Mouse (Mus musculus) small intestine, adult 2 months (tissue): ENCODE results near the gene Sult6b2.

ENCODE experiments used
- CTCF ChIP-seq: fragments of 200-500 bp; IDR thresholded peaks from 2 replicates; pipeline ENCODE4 v1.5.1; 2012; ENCODE audit warnings: low read depth, mild to moderate bottlenecking, control low read depth, inconsistent platforms, low read length, moderate library complexity, mixed read lengths; ENCODE audit not compliant: insufficient replicate concordance, insufficient read length; ENCODE audit errors: extremely low read depth
- POLR2A ChIP-seq: fragments of 200-500 bp; IDR thresholded peaks from 2 replicates; pipeline ENCODE4 v1.6.1; 2012; ENCODE audit warnings: low read depth, mild to moderate bottlenecking, control low read depth, inconsistent platforms, low read length, moderate library complexity

GRCm38 (mm10) chr6:142838501-142838900, 34.2 kb upstream of the Sult6b2 start:
- TF ChIP-seq POLR2A (no peak), CTCF (no peak)
